In genomic region chr2:94245305-94245959, GRCm38 (mm10) we compare ENCODE assay signal across 8 mouse cellular contexts.
DNase-seq lines count a peak whose midpoint lies in the region; ATAC-seq and TF ChIP-seq lines count a peak whose summit lies in the region.

No protein-coding gene starts in this region.

- DNase-seq in urinary bladder, postnatal 14 days (ENCODE audit: low spot score): peak; percentile 69
- DNase-seq in urinary bladder, adult 2 months (ENCODE audit: low spot score): no peak
- DNase-seq in embryo, embryonic 9.5 days (ENCODE audit: extremely low spot score): peak; percentile 89
- DNase-seq in heart, adult 18-20 months: peak; percentile 52 to 82
- DNase-seq in left cerebral cortex, postnatal 14 days (ENCODE audit: low spot score in 2 of 2): peak; percentile 89 to 93
- peak; percentile 99 for DNase-seq in midbrain, embryonic 11.5 days (ENCODE audit: low spot score, missing footprints)
- DNase-seq in skeletal muscle tissue, adult 2 months (ENCODE audit: low read depth, low spot score): peak; percentile 25

- TF ChIP-seq CTCF in intestine, postnatal 0 days (IDR thresholded peaks at IDR 0.05; ENCODE audit: low read depth): peak; percentile 90

- peak; percentile 65 for ATAC-seq in intestine, postnatal 0 days
- ATAC-seq in midbrain, embryonic 11.5 days (ENCODE audit: low FRiP score): peak; percentile 71

- H3K4me3 ChIP-seq in intestine, postnatal 0 days (ENCODE audit: low read depth, low read length): no peak overlapping the region
- no peak overlapping the region for H3K4me3 ChIP-seq in midbrain, embryonic 11.5 days (ENCODE audit: low read depth, low read length)

- H3K27ac ChIP-seq in intestine, postnatal 0 days (ENCODE audit: low read depth, low read length): no peak overlapping the region
- no peak overlapping the region for H3K27ac ChIP-seq in midbrain, embryonic 11.5 days (ENCODE audit: low read depth, low read length)

- H3K9ac ChIP-seq in intestine, postnatal 0 days (ENCODE audit: low read depth, low read length): no peak overlapping the region
- no peak overlapping the region for H3K9ac ChIP-seq in midbrain, embryonic 11.5 days (ENCODE audit: low read length)

- H3K9me3 ChIP-seq in intestine, postnatal 0 days (ENCODE audit: control insufficient read depth): no peaks in the 10 kb centered on the region
- no peaks in the 10 kb centered on the region for H3K9me3 ChIP-seq in midbrain, embryonic 11.5 days (ENCODE audit: control insufficient read depth, low read length)

- WGBS in intestine, postnatal 0 days: 4% methylated on average over 16 of the region's 16 CpGs
- 3% methylated on average over 16 of the region's 16 CpGs for WGBS in midbrain, embryonic 11.5 days

- peaks cover 71% of the 10 kb centered on the region for H3K27me3 ChIP-seq in intestine, postnatal 0 days (replicated peaks; ENCODE audit: control insufficient read depth, insufficient read depth, low read length)
- peaks cover 62% of the 10 kb centered on the region for H3K27me3 ChIP-seq in midbrain, embryonic 11.5 days (ENCODE audit: control insufficient read depth, insufficient read depth, low read length)

- H3K4me2 ChIP-seq in intestine, postnatal 0 days (replicated peaks; ENCODE audit: low read depth): no peak overlapping the region
- H3K4me2 ChIP-seq in midbrain, embryonic 11.5 days: peak overlapping the region; percentile 27

- H3K4me1 ChIP-seq in intestine, postnatal 0 days (replicated peaks; ENCODE audit: control insufficient read depth, insufficient read depth, low read length): no peaks in the 10 kb centered on the region
- peaks cover 19% of the 10 kb centered on the region for H3K4me1 ChIP-seq in midbrain, embryonic 11.5 days (ENCODE audit: control insufficient read depth, insufficient read depth, low read length)

- no peaks in the 10 kb centered on the region for H3K36me3 ChIP-seq in intestine, postnatal 0 days (ENCODE audit: control insufficient read depth, insufficient read depth)
- no peaks in the 10 kb centered on the region for H3K36me3 ChIP-seq in midbrain, embryonic 11.5 days (ENCODE audit: control insufficient read depth, insufficient read depth, low read length)

- intact Hi-C loops in left cerebral cortex, postnatal 14 days (cut with DNase I): loop anchor here (5.0 kb wide), 1 partner anchor 208 kb away; no protein-coding TSS in a partner anchor
